Mouse (Mus musculus) ES-E14 (cell line): ENCODE results near the gene Magi2.
A peak's percentile ranks its signal among the peaks of the same experiment; 100 is the strongest.

ENCODE experiments used
- HCFC1 ChIP-seq: IDR thresholded peaks from 2 replicates; pipeline ENCODE4 v1.6.1; 2012; ENCODE audit warnings: low read length, inconsistent platforms, borderline replicate concordance; ENCODE audit not compliant: insufficient read depth
- MAFK ChIP-seq: IDR thresholded peaks from 2 replicates; pipeline ENCODE4 v1.6.1; 2014; ENCODE audit warnings: mild to moderate bottlenecking, low read depth, low read length, inconsistent platforms; ENCODE audit not compliant: insufficient read depth
- ZC3H11A ChIP-seq: IDR thresholded peaks from 2 replicates; pipeline ENCODE4 v1.6.1; 2012; ENCODE audit warnings: low read depth, mild to moderate bottlenecking, inconsistent platforms, low read length, borderline replicate concordance

DNA sequence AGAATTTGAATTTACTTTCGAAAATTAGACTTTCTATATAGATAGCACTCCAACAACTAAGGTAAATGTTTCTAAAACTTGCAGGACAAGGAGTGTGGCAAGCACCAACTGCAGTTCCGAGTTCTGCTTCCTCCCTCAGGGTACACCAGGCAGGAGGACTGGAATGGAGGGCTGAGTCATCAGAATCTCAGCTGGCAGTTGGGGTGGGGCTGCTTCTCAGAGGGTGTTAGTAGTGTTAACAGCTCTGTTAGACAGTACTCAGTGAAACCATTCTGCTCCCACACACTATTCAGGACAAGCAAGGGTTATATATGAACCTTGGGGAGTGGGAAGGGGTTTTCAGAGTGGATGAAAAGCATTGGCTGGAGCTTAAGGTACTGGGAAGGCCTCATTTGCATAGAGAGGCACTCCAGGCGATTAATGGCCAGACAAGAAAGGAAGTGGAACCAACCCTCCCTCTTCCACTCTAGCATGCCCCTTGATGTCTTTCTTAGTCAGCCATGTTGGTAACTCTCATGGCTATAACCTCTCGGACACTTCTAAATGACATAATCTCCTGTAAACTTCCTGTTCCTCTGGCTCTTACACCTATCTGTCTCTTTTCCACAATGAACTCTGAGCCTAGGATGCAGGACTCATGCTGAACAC, 1402.2 kb downstream of the Magi2 start:
- no peak for TF ChIP-seq HCFC1
- TF ChIP-seq MAFK, result peak; percentile 84
- no peak for TF ChIP-seq ZC3H11A
